Mouse (Mus musculus) left cerebral cortex, adult 18-20 months (tissue): ENCODE data around the gene Hoxb2. TPM values are rescaled to one million over a fixed set of nuclear protein-coding genes. Genes with fewer than 3 reads are reported as not detected.

Experiments
- DNase-seq, 2 experiments: peaks; one replicate each; pipeline ENCODE4 v3.0.0; 2021 to 2022; ENCODE audit warnings: low spot score in 2 of 2, mixed read lengths in 1 of 2
- total RNA-seq, 2 experiments: library from RNA; stranded (reverse); gene quantifications; 2 replicates each; pipeline ENCODE4 v1.2.3; 2021

Gene Hoxb2
- total RNA-seq, 2 experiments from 2014 or later = not detected

- DNase-seq = no peak
These were observed 16.3 kb upstream of the Hoxb2 start for GRCm38 (mm10) chr11:96334002-96334364.

GRCm38 (mm10) chr11:96334998-96335397 lies 15.3 kb upstream of the Hoxb2 start:
- DNase-seq = no peak

DNA sequence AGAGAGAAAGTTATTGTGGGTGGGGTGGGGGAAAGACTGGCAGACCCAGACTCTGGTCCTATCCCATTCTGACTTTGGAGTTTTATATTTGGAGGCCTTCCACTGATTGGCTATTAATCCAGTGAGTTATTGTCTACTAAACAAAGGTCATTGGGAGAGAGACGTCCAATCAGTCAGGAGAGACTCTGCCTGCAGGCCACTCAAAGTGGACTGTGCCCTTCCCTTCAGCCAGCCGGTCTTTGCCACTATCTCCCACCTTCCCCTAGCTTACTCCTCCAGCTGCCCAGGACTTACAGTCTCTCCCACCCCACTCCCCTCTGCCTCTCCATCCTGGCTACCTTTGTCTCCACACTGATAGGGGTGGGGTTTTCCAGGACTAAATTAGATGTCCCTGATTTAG lies 13.7 kb upstream of the Hoxb2 start:
- no peak for DNase-seq

- no peak for DNase-seq
These were observed 13.3 kb upstream of the Hoxb2 start for GRCm38 (mm10) chr11:96337026-96337425.

DNA sequence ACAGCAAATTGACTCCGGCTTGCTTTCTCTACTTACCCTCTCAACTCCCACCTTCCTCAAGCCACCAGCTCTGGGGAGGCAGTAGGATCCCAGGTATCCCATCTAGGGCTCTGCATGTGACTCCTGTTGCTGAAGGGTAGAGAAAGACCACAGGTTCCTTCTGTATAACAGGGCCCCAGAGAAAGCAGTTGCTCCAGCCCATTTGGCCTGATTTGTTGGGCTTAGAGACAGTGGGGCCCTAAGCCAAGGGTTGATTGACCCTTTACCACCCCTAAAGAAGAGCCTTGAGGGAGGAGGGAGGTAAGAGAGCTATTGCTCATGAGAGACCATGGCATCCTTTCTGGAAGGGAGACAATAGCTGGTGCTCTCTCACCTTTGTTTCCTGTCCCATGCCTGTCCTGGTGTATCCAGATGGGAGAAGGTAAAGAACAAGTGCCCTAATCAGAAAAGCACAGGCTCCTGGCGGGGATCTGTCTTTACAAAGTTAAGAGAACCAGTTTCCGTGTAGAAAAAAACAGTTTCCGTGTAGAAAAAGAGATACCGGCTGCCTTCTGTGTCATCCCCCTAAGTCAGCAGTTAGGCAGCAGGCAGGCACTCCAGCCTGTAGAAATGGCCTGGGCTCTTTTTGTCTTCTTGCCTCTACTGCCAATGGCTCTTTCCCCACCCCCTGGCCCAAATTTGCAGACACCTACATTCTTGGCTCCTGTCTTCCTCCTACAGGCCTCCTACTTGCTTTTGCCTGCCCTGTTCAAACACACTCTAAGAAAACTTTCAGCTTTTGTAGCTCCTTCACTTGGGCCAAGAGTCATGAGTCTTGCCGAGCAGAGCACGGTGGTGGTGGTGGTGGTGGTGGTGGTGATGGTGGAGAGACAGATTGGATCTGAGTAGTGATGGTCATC lies 11.1 kb upstream of the Hoxb2 start:
- no peak for DNase-seq

- DNase-seq = no peak
These were observed 9.5 kb upstream of the Hoxb2 start for GRCm38 (mm10) chr11:96340698-96341365.

GRCm38 (mm10) chr11:96341701-96342575 lies 8.4 kb upstream of the Hoxb2 start:
- no peak for DNase-seq

DNA sequence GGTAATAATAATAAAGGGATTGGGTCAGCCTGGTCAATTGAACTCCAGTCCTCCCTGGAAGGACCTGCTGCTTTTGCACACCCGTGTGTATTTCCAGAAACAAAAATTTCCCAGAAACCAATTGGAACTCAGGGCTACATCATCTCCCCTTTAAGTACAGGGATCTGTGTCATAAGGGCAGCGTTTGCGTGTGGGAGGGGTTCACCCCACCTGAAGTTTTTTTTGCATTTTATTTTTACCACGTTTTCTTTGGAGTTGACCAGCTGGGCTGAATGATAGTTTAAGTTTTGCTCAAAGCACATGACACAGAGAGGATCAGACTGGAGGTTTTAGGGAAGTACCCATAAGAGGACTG lies 7.8 kb upstream of the Hoxb2 start:
- no peak for DNase-seq

DNA sequence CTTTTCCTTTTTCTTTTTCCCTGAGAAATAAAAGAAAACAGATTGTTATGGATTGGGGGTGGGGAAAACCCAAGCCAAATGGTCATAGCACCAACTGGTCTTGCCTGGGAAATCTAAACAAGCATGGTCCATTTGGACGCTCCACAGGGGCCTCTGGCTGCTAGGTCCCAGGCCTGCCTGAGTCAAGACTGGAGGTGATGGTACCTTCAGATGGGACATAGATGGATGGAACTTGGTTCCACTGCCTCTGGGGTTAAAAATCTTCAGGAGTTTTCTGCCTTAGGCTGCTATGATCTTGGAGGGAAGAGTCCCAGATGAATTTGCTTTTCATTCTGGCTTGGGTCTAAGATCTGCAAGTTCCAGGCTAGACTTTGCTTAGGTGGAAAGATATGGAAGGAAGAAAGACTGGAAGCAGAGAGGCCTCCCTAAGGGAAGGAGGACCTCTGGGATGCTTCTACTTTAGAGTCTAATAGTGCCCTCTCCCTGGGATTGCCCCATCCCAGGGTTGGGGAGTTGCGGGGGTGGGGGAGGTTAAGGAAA lies 7.0 kb upstream of the Hoxb2 start:
- DNase-seq = no peak

- DNase-seq = no peak
These were observed 6.1 kb upstream of the Hoxb2 start for GRCm38 (mm10) chr11:96344061-96344877.

- DNase-seq = no peak
These were observed 5.5 kb upstream of the Hoxb2 start for GRCm38 (mm10) chr11:96344878-96345159.

DNA sequence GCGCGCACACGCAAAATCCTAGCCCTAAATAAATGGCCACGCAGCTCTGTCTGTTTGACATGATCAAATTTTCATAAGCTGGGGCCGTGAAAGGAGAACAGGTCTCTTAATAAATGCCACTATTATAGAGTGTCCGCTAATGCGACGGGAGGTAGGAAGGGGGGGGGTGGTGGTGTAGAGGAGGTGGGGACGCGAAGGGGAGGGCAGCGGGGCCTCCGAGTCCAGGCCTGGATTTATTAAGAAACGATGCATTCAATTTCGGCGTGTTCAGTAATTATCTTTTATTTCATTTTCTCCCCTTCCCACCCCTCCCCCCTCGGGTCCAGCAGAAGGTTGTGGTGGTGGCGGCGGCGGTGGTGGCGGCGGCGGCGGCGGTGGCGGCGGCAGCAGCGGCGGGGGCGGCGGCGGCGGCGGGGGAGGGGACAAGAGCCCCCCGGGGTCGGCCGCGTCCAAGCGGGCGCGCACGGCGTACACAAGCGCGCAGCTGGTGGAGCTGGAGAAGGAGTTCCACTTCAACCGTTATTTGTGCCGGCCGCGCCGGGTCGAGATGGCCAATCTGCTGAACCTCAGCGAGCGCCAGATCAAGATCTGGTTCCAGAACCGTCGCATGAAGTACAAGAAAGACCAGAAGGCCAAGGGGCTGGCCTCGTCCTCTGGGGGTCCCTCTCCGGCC lies 5.0 kb upstream of the Hoxb2 start:
- no peak for DNase-seq

- DNase-seq = no peak
These were observed 4.2 kb upstream of the Hoxb2 start for GRCm38 (mm10) chr11:96345893-96346806.

GRCm38 (mm10) chr11:96346916-96347520 lies 3.3 kb upstream of the Hoxb2 start:
- no peak for DNase-seq

DNA sequence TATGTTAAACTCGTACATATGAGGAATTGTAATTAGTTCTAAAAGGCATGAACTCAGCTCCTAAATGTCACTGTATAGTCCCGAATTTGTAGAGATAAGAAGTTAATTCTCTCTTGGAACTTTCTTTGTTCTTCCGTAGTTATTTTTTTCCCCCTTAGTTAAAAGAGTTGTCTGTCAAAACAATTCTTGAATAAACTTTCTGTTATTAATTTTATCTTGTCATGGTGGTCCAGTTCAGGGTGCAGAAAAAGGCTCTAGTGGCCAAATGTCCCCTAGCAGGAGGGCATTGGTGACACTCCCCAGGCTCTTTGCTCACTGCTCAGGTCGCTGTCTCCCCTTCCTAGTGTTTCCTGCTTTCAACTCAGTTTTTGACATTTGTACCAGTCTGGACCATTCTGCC lies 2.6 kb upstream of the Hoxb2 start:
- DNase-seq = no peak

DNA sequence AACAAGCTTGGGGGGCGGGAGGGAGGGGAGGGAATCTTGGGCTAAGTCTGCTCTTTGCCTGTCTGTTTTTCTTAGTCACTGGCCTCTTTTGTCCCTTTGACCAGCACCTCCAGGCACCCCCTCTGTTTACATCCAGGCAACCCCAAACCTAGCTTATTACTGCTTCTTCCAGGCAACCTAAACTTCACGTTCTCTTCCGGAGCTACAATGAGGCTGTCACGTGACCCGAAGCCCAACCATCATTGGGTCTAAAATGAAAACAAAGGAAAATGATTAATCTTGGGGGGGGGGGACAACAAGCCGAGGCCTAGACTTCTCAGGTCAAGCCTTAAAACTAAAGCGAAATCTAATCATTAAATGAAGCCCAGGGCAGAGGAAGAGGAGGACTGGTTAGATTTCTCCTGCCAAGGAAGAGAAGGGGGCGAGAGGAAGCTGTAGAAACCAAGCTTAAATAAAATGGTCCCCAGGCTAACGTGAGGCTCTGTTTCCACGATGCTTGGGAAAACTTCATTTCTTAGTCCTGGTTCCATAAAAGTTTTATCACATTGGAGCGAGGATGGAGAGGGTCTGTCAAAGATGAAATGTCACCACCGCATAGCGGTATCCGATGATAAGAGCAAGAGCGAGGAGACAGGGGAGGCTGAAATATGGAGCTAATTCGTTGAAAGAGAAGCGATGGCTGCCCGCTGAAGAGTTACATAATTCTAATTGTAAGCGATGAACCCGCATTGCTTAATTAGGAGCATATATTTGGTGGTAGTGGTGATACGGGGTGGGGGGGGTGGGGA lies 2.0 kb upstream of the Hoxb2 start:
- no peak for DNase-seq

DNA sequence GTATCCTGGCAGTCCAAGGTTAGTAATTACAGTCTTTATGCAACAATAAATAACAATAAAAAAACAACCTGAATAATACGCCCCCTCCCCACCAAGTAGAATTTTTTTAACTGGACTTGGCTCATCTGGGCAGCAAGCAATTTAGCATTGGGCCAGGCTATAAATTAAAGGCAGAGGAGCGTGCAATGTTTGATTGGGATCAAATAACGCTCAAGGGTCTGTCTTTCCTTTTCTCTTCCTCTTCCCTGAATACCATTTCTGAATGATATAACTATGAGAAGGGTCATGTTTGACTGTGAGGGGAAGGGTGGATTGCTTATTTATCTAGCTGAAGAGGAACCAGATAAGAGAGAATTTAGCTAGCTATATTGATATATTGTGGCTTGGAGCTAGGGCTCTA lies 1.3 kb upstream of the Hoxb2 start:
- DNase-seq = no peak
